Mouse (Mus musculus): ENCODE measurements around the gene Apobec2. TPM values are rescaled to one million over a fixed set of nuclear protein-coding genes. Genes with fewer than 3 reads are reported as not detected.

Gene Apobec2
- polyA plus RNA-seq, 1 experiment = 0.27 TPM

DNA sequence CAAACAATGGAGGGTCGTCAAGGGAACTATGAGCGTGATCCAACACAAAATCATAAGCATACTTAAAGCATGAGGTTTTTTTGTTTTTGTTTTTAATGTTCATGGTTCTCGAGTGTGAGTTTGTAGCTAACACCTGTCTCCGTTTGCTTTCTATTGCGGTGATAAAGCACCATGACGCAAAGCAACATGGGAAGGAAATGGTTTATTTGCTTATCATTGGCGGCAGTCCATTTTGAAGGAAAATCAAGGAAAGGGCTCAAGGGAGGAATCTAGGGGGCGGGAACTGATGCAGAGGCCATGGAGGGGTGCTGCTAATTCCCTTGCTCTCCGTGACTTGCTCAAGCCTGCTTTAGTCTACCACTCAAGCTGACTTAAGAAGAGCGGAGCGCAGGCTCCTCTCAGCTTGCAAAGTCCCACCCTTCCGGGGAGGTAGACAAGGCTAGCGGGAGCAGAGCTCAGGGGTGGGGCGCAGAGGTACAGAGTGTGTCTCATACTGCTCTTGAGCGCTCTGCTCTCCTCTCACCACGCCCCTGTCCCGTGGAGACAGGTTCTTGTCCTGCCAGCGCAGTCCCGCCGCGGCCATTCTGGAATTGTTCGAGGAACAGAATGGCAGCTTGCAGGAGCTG, 34.2 kb upstream of the Apobec2 start:
- Histone ChIP-seq H3K27me3 (ENCODE audit: control insufficient read depth, insufficient read depth, insufficient read length) (peaks cover 7% of the 10 kb centered on the region), H3K79me3 (ENCODE audit: low read depth) (no peaks in the 10 kb centered on the region), H3K36me3 (ENCODE audit: control insufficient read depth, insufficient read depth) (no peaks in the 10 kb centered on the region), H3ac (ENCODE audit: control insufficient read depth, insufficient read length, low read depth) (no peak overlapping the region), H3K4me3 (ENCODE audit: insufficient read depth, poor library complexity, severe bottlenecking) (no peak overlapping the region), H3K79me2 (ENCODE audit: control insufficient read depth, insufficient read depth) (no peaks in the 10 kb centered on the region)
- TF ChIP-seq USF1 (IDR thresholded peaks at IDR 0.05; ENCODE audit: low read depth) = no peak
- no peak for TF ChIP-seq MYOD1 (IDR thresholded peaks at IDR 0.05; ENCODE audit: control insufficient read depth, insufficient read length, low read depth)
- TF ChIP-seq CEBPB (IDR thresholded peaks at IDR 0.05; ENCODE audit: low read depth) = no peak
- no peak for TF ChIP-seq MYOG (IDR thresholded peaks at IDR 0.05; ENCODE audit: control insufficient read depth, extremely low read depth, insufficient read length)
- no peak for TF ChIP-seq FOSL1 (IDR thresholded peaks at IDR 0.05; ENCODE audit: insufficient read depth, low read length, poor library complexity, severe bottlenecking)
- TF ChIP-seq CTCF (IDR thresholded peaks at IDR 0.05; ENCODE audit: control insufficient read depth, insufficient read depth, insufficient read length) = no peak
- no peak for TF ChIP-seq MAX (IDR thresholded peaks at IDR 0.05)

DNA sequence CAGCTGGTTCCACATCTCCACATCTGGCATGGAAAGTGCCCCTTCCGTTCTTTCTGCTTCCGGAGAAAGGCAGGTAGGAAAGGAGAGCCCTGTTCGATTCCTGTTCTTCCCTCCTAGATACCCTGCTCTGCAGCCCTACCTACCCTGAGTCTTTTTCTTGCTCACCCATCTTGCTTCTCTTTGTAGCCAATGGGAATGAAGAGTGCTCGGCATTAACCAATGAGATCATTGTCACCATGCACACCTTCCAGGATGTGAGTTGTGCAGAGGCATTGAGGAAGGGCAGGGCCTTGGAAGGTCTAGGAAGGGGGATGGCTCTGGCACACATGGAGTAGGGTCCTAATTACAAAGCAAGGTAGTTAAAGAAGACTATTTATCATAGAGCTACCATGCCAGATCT, 30.7 kb upstream of the Apobec2 start:
- Histone ChIP-seq H3K27me3 (ENCODE audit: control insufficient read depth, insufficient read depth, insufficient read length) (peaks cover 7% of the 10 kb centered on the region), H3ac (ENCODE audit: control insufficient read depth, insufficient read length, low read depth) (no peak overlapping the region), H3K79me2 (ENCODE audit: control insufficient read depth, insufficient read depth) (no peaks in the 10 kb centered on the region), H3K79me3 (ENCODE audit: low read depth) (no peaks in the 10 kb centered on the region), H3K36me3 (ENCODE audit: control insufficient read depth, insufficient read depth) (no peaks in the 10 kb centered on the region), H3K4me3 (ENCODE audit: insufficient read depth, poor library complexity, severe bottlenecking) (no peak overlapping the region)
- TF ChIP-seq USF1 (IDR thresholded peaks at IDR 0.05; ENCODE audit: low read depth) (no peak), MYOD1 (IDR thresholded peaks at IDR 0.05; ENCODE audit: control insufficient read depth, insufficient read length, low read depth) (no peak), MYOG (IDR thresholded peaks at IDR 0.05; ENCODE audit: control insufficient read depth, extremely low read depth, insufficient read length) (no peak), CTCF (IDR thresholded peaks at IDR 0.05; ENCODE audit: control insufficient read depth, insufficient read depth, insufficient read length) (no peak), MAX (IDR thresholded peaks at IDR 0.05) (no peak), FOSL1 (IDR thresholded peaks at IDR 0.05; ENCODE audit: insufficient read depth, low read length, poor library complexity, severe bottlenecking) (no peak), CEBPB (IDR thresholded peaks at IDR 0.05; ENCODE audit: low read depth) (no peak)

DNA sequence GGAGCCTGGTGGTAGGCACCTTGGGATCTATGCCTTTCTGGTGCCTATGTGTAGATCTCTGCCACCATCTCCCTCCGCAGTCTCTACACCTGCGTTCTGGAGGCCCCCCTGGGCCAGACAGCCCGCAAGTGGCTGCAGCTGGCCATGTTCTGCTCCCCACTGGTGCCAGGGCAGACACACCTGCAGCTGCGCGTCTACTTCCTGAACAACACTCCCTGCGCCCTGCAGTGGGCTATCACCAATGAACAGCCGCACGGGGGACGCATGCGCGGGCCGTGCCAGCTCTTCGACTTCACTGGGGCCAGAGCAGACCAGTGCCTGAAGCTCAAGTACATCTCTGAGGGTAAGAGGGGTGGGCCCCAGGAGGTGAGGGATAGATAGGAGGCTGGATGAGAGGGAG, 29.4 kb upstream of the Apobec2 start:
- Histone ChIP-seq H3K79me2 (ENCODE audit: control insufficient read depth, insufficient read depth) (no peaks in the 10 kb centered on the region), H3K27me3 (ENCODE audit: control insufficient read depth, insufficient read depth, insufficient read length) (peaks cover 5% of the 10 kb centered on the region), H3K36me3 (ENCODE audit: control insufficient read depth, insufficient read depth) (no peaks in the 10 kb centered on the region), H3K79me3 (ENCODE audit: low read depth) (no peaks in the 10 kb centered on the region), H3ac (ENCODE audit: control insufficient read depth, insufficient read length, low read depth) (no peak overlapping the region), H3K4me3 (ENCODE audit: insufficient read depth, poor library complexity, severe bottlenecking) (no peak overlapping the region)
- no peak for TF ChIP-seq MYOD1 (IDR thresholded peaks at IDR 0.05; ENCODE audit: control insufficient read depth, insufficient read length, low read depth)
- TF ChIP-seq USF1 (IDR thresholded peaks at IDR 0.05; ENCODE audit: low read depth) = no peak
- TF ChIP-seq MAX (IDR thresholded peaks at IDR 0.05) = no peak
- TF ChIP-seq CTCF (IDR thresholded peaks at IDR 0.05; ENCODE audit: control insufficient read depth, insufficient read depth, insufficient read length) = no peak
- no peak for TF ChIP-seq MYOG (IDR thresholded peaks at IDR 0.05; ENCODE audit: control insufficient read depth, extremely low read depth, insufficient read length)
- TF ChIP-seq CEBPB (IDR thresholded peaks at IDR 0.05; ENCODE audit: low read depth) = no peak
- no peak for TF ChIP-seq FOSL1 (IDR thresholded peaks at IDR 0.05; ENCODE audit: insufficient read depth, low read length, poor library complexity, severe bottlenecking)

DNA sequence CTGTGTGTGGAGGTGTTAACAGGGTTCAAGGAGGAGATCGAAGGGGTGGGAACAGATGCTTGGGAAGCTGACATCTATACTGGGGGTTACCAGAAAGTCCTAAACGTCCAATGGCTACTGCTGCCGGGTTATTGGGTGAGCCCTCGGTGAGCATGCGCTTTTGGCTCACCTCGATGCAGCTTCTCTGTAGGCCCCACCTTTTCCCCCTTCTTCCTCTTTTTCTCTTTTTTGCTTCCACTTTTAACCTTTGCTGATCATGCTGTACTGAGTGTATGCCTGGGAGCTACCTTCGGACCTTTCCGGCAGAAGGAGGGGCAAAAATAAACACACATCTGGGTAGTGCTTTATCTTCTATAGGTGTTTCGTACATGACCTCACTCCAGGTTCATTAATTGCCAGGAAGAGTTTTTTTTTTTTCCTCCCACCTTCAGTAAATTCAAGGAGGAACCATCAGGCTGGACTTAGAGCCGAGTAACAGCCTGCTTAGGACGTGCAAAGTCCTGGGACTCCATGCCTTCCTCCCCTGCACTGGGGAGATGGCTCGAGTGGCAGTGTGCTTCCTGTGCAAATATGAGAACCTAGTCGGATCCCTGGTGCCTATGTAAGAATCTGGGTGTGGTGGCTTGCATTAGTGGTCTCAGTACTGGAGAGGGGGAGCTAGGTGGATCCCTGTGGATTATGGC, 25.4 kb upstream of the Apobec2 start:
- no peak for TF ChIP-seq MYOD1 (IDR thresholded peaks at IDR 0.05; ENCODE audit: control insufficient read depth, insufficient read length, low read depth)
- no peak for TF ChIP-seq CEBPB (IDR thresholded peaks at IDR 0.05; ENCODE audit: low read depth)
- TF ChIP-seq CTCF (IDR thresholded peaks at IDR 0.05; ENCODE audit: control insufficient read depth, insufficient read depth, insufficient read length) = no peak
- no peak for TF ChIP-seq FOSL1 (IDR thresholded peaks at IDR 0.05; ENCODE audit: insufficient read depth, low read length, poor library complexity, severe bottlenecking)
- TF ChIP-seq MAX (IDR thresholded peaks at IDR 0.05) = no peak
- TF ChIP-seq USF1 (IDR thresholded peaks at IDR 0.05; ENCODE audit: low read depth) = no peak
- TF ChIP-seq MYOG (IDR thresholded peaks at IDR 0.05; ENCODE audit: control insufficient read depth, extremely low read depth, insufficient read length) = no peak
- no peaks in the 10 kb centered on the region for H3K36me3 ChIP-seq (ENCODE audit: control insufficient read depth, insufficient read depth)
- no peak overlapping the region for H3ac ChIP-seq (ENCODE audit: control insufficient read depth, insufficient read length, low read depth)
- H3K4me3 ChIP-seq (ENCODE audit: insufficient read depth, poor library complexity, severe bottlenecking) = no peak overlapping the region
- no peaks in the 10 kb centered on the region for H3K79me2 ChIP-seq (ENCODE audit: control insufficient read depth, insufficient read depth)
- H3K79me3 ChIP-seq (ENCODE audit: low read depth) = no peaks in the 10 kb centered on the region
- peaks cover 3% of the 10 kb centered on the region for H3K27me3 ChIP-seq (ENCODE audit: control insufficient read depth, insufficient read depth, insufficient read length)

DNA sequence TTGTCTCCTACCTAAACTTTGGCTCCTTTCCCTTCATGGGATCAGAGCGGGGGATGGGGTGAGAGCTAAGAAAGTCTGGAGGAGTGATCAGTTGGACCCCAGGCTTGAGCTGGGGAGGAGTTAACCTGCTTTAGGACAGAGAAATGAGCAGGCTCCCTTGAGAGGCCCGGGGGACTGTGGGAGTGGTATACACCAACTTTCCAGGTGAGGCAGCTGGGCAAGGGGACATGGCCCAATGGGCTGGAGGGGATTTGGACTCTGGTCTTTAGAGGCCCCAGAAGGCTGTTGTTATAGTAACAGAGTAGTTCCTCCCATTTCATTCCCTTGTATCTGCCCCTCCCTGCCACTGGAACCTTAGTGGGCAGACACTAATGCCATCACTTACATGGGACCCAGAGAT, 23.2 kb upstream of the Apobec2 start:
- Histone ChIP-seq H3K27me3 (ENCODE audit: control insufficient read depth, insufficient read depth, insufficient read length) (peaks cover 3% of the 10 kb centered on the region), H3ac (ENCODE audit: control insufficient read depth, insufficient read length, low read depth) (no peak overlapping the region), H3K79me3 (ENCODE audit: low read depth) (no peaks in the 10 kb centered on the region), H3K79me2 (ENCODE audit: control insufficient read depth, insufficient read depth) (no peaks in the 10 kb centered on the region), H3K4me3 (ENCODE audit: insufficient read depth, poor library complexity, severe bottlenecking) (no peak overlapping the region), H3K36me3 (ENCODE audit: control insufficient read depth, insufficient read depth) (no peaks in the 10 kb centered on the region)
- no peak for TF ChIP-seq MAX (IDR thresholded peaks at IDR 0.05)
- no peak for TF ChIP-seq MYOD1 (IDR thresholded peaks at IDR 0.05; ENCODE audit: control insufficient read depth, insufficient read length, low read depth)
- TF ChIP-seq MYOG (IDR thresholded peaks at IDR 0.05; ENCODE audit: control insufficient read depth, extremely low read depth, insufficient read length) = no peak
- TF ChIP-seq CTCF (IDR thresholded peaks at IDR 0.05; ENCODE audit: control insufficient read depth, insufficient read depth, insufficient read length) = no peak
- no peak for TF ChIP-seq CEBPB (IDR thresholded peaks at IDR 0.05; ENCODE audit: low read depth)
- no peak for TF ChIP-seq FOSL1 (IDR thresholded peaks at IDR 0.05; ENCODE audit: insufficient read depth, low read length, poor library complexity, severe bottlenecking)
- no peak for TF ChIP-seq USF1 (IDR thresholded peaks at IDR 0.05; ENCODE audit: low read depth)
